Mouse (Mus musculus): Measurements from ENCODE around the gene Fcgr4. TPM values are rescaled to one million over a fixed set of nuclear protein-coding genes. Genes with fewer than 3 reads are reported as not detected.
"Not testable (repeated sequence)": the region's sequence is repeated elsewhere in the genome, so short reads cannot be mapped to it uniquely, and the experiment has no call there.

Fcgr4 gene
- total RNA-seq, 2 experiments from 2014 or later: 0.36 to 0.56 TPM

GRCm38 (mm10) chr1:171057253-171057652 is 38.5 kb downstream of the Fcgr4 start:
- DNase-seq: no peak

GRCm38 (mm10) chr1:171059203-171059602 is 40.5 kb downstream of the Fcgr4 start:
- DNase-seq: no peak

- DNase-seq: no peak
Observed at GRCm38 (mm10) chr1:171060392-171060791, 41.7 kb downstream of the Fcgr4 start.

GRCm38 (mm10) chr1:171061566-171061965 is 42.8 kb downstream of the Fcgr4 start:
- no peak for DNase-seq

- DNase-seq: peak; percentile 48
Observed at GRCm38 (mm10) chr1:171063569-171064490, 45.1 kb downstream of the Fcgr4 start.

- DNase-seq: peak; percentile 92
Observed at GRCm38 (mm10) chr1:171064491-171065242, 45.9 kb downstream of the Fcgr4 start, which contains the start of gene Fcgr3. Gene Fcgr3, minus strand, starts transcription at chr1:171064935.

- DNase-seq: peak; percentile 80
Observed at GRCm38 (mm10) chr1:171065243-171065587, 46.5 kb downstream of the Fcgr4 start.

- peak; percentile 57 for DNase-seq
Observed at GRCm38 (mm10) chr1:171065768-171066167, 47.0 kb downstream of the Fcgr4 start.

GRCm38 (mm10) chr1:171066583-171066982 is 47.9 kb downstream of the Fcgr4 start:
- not testable (repeated sequence) for DNase-seq

- not testable (repeated sequence) for DNase-seq
Observed at GRCm38 (mm10) chr1:171067928-171068327, 49.2 kb downstream of the Fcgr4 start.

GRCm38 (mm10) chr1:171069508-171069907 is 50.8 kb downstream of the Fcgr4 start:
- DNase-seq: not testable (repeated sequence)

- not testable (repeated sequence) for DNase-seq
Observed at GRCm38 (mm10) chr1:171070879-171071278, 52.2 kb downstream of the Fcgr4 start.

- not testable (repeated sequence) for DNase-seq
Observed at GRCm38 (mm10) chr1:171071726-171072125, 53.0 kb downstream of the Fcgr4 start.

GRCm38 (mm10) chr1:171072217-171072616 is 53.5 kb downstream of the Fcgr4 start:
- DNase-seq: not testable (repeated sequence)

GRCm38 (mm10) chr1:171074283-171074682 is 55.6 kb downstream of the Fcgr4 start:
- not testable (repeated sequence) for DNase-seq

- DNase-seq: not testable (repeated sequence)
Observed at GRCm38 (mm10) chr1:171076176-171076575, 57.5 kb downstream of the Fcgr4 start.

- not testable (repeated sequence) for DNase-seq
Observed at GRCm38 (mm10) chr1:171077192-171077591, 58.5 kb downstream of the Fcgr4 start.

GRCm38 (mm10) chr1:171077955-171078354 is 59.2 kb downstream of the Fcgr4 start:
- peak; percentile 47 for DNase-seq

- not testable (repeated sequence) for DNase-seq
Observed at GRCm38 (mm10) chr1:171078419-171078818, 59.7 kb downstream of the Fcgr4 start.

- not testable (repeated sequence) for DNase-seq
Observed at GRCm38 (mm10) chr1:171079345-171079744, 60.6 kb downstream of the Fcgr4 start.

All from heart, postnatal 4 days (tissue).